Mouse (Mus musculus): ENCODE results near the gene Olfr1415. TPM values are rescaled to one million over a fixed set of nuclear protein-coding genes. Genes with fewer than 3 reads are reported as not detected.

Olfr1415 gene
- polyA plus RNA-seq, 1 experiment from 2014 or later, result not detected

DNA sequence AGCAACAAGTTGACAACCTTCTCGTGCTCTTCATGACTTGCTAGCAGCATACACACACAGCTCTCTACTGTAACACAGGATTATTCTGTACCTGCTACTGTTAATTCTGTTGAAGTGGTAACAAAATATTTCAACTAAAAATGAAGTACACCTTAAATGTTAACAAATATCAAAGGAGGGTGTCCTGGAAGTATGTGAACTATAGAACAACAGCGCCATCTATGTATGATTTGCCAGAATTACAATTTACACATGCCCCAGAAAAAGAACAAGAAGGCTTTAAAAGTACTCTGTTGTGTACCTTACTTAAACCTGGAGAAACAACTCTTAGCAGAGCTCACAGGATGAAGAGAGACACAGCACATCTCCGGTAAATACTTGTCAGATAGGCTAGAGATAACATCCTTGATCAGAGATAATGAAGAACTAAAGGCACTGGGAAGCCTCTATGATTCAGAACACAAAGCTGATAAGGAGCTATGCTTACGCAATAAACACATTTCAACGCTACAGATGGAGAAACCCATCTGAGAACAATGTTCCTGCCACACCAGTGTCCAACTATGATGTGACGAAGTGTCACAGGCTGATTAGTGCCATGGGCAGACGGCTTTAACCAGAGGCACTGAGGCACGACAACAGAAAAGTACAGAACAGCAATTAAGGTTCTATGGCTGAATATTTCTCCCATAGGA lies 42.0 kb downstream of the Olfr1415 start:
- Histone ChIP-seq H3K27ac (no peak overlapping the region), H3K4me3 (ENCODE audit: inconsistent target) (no peak overlapping the region), H3K79me2 (ENCODE audit: inconsistent target) (no peaks in the 10 kb centered on the region), H3K36me3 (ENCODE audit: inconsistent target) (peaks cover 88% of the 10 kb centered on the region)
- 67% methylated on average over 8 of the region's 8 CpGs for WGBS (ENCODE audit: missing documents)

GRCm38 (mm10) chr1:92448293-92448692 lies 47.6 kb downstream of the Olfr1415 start:
- 85% methylated on average over 3 of the region's 3 CpGs for WGBS (ENCODE audit: missing documents)

GRCm38 (mm10) chr1:92441453-92442063 lies 54.3 kb downstream of the Olfr1415 start:
- Histone ChIP-seq H3K79me2 (ENCODE audit: inconsistent target) (no peaks in the 10 kb centered on the region), H3K36me3 (ENCODE audit: inconsistent target) (peaks cover 46% of the 10 kb centered on the region), H3K4me3 (ENCODE audit: inconsistent target) (no peak overlapping the region), H3K27ac (no peak overlapping the region)
- 96% methylated on average over 6 of the region's 6 CpGs for WGBS (ENCODE audit: missing documents)

More at GRCm38 (mm10) chr1:92448293-92448692, 47.6 kb downstream of the Olfr1415 start:
- Histone ChIP-seq H3K36me3 (ENCODE audit: inconsistent target) (peaks cover 75% of the 10 kb centered on the region), H3K4me3 (ENCODE audit: inconsistent target) (no peak overlapping the region), H3K79me2 (ENCODE audit: inconsistent target) (no peaks in the 10 kb centered on the region), H3K27ac (no peak overlapping the region)

GRCm38 (mm10) chr1:92440066-92440750 lies 55.7 kb downstream of the Olfr1415 start:
- 97% methylated on average over 9 of the region's 9 CpGs for WGBS (ENCODE audit: missing documents)
- no peak overlapping the region for H3K4me3 ChIP-seq (ENCODE audit: inconsistent target)
- H3K79me2 ChIP-seq (ENCODE audit: inconsistent target), result no peaks in the 10 kb centered on the region
- H3K36me3 ChIP-seq (ENCODE audit: inconsistent target), result peaks cover 43% of the 10 kb centered on the region
- no peak overlapping the region for H3K27ac ChIP-seq

Other genes with a start within 250 kb of the Olfr1415 start
- gene Ndufa10, start 22.2 kb downstream of the Olfr1415 start, polyA plus RNA-seq (2018), result 60.6 to 72.4 TPM (median 71.0 TPM) in 3 replicates
- not detected in 3 replicates for gene Olfr1416, start 11.0 kb downstream of the Olfr1415 start, polyA plus RNA-seq (2018)
- not detected in 3 replicates for gene Olfr1414, start 22.6 kb upstream of the Olfr1415 start, polyA plus RNA-seq (2018)
- gene Olfr1413, start 75.2 kb upstream of the Olfr1415 start, polyA plus RNA-seq (2018), result not detected in 3 replicates
- gene Olfr1412, start 89.7 kb upstream of the Olfr1415 start, polyA plus RNA-seq (2018), result not detected in 3 replicates
- gene Olfr1411, start 98.3 kb upstream of the Olfr1415 start, polyA plus RNA-seq (2018), result not detected in 3 replicates
- not detected in 3 replicates for gene Olfr1410, start 109.7 kb upstream of the Olfr1415 start, polyA plus RNA-seq (2018)
- not detected in 3 replicates for gene Olfr12, start 121.7 kb upstream of the Olfr1415 start, polyA plus RNA-seq (2018)
- gene Cops9, start 145.9 kb upstream of the Olfr1415 start, polyA plus RNA-seq (2018), result 112 to 471 TPM (median 428 TPM) in 3 replicates
- gene Otos, start 152.7 kb upstream of the Olfr1415 start, polyA plus RNA-seq (2018), result not detected in 3 replicates

All from macrophage (primary cell).